Mouse (Mus musculus) lung, adult 2 months (tissue): ENCODE measurements around the gene Apaf1. TPM values are rescaled to one million over a fixed set of nuclear protein-coding genes. Genes with fewer than 3 reads are reported as not detected.
A peak's percentile ranks its signal among the peaks of the same experiment; 100 is the strongest.

Source experiments
- DNase-seq: peaks from one replicate; pipeline ENCODE4 v3.0.0; 2022
- H3K4me1 ChIP-seq: fragments of 200-500 bp; 2 replicates; pipeline ENCODE4 v1.6.1; 2011; ENCODE audit warnings: low read length; ENCODE audit not compliant: control insufficient read depth, insufficient read depth
- H3K4me3 ChIP-seq: fragments of 200-500 bp; replicated peaks from 2 replicates; pipeline ENCODE3; 2011; ENCODE audit warnings: low read depth, mild to moderate bottlenecking, control low read depth, low read length; ENCODE audit errors: extremely low read depth
- CTCF ChIP-seq: fragments of 200-500 bp; IDR thresholded peaks from 2 replicates; pipeline ENCODE4 v1.5.1; 2011; ENCODE audit warnings: mild to moderate bottlenecking, low read length, control low read depth; ENCODE audit not compliant: insufficient read depth
- POLR2A ChIP-seq: fragments of 200-500 bp; IDR thresholded peaks from 2 replicates; pipeline ENCODE4 v1.6.1; 2011; ENCODE audit warnings: low read depth, mild to moderate bottlenecking, control low read depth, low read length, borderline replicate concordance; ENCODE audit errors: extremely low read depth
- WGBS: fragments of 180-500 bp; shearing (Covaris S2); methylation state at CpG from one replicate; pipeline ENCODE4 v1.1.7; 2018; 5-methylcytosine and 5-hydroxymethylcytosine counted together
- polyA plus RNA-seq: library from polyadenylated mRNA; depleted of rRNA; stranded (reverse); fragments of >200 nt; gene quantifications from 2 replicates; pipeline ENCODE4 v1.2.3, GENCODE M21; 2012

Gene Apaf1
- polyA plus RNA-seq, 1 experiment = 10.0 TPM

GRCm38 (mm10) chr10:91081959-91082507 is 537 bp downstream of the Apaf1 start:
- DNase-seq = no peak
- under 1% methylated on average over 27 of the region's 27 CpGs for WGBS
- H3K4me1 ChIP-seq = peaks cover 2% of the 10 kb centered on the region; the same call in 1 of the 2 replicates
- peak overlapping the region; percentile 98 for H3K4me3 ChIP-seq
- no peak for TF ChIP-seq CTCF
- no peak for TF ChIP-seq POLR2A

- no peak for DNase-seq
- Histone ChIP-seq H3K4me3 (peak overlapping the region; percentile 31), H3K4me1 (peaks cover 2% of the 10 kb centered on the region; the same call in 1 of the 2 replicates)
- 44% methylated on average over 5 of the region's 5 CpGs for WGBS
- TF ChIP-seq CTCF = no peak
- TF ChIP-seq POLR2A = no peak
Observed at GRCm38 (mm10) chr10:91080540-91080939, 2.0 kb downstream of the Apaf1 start.

GRCm38 (mm10) chr10:91076667-91077066 is 5.9 kb downstream of the Apaf1 start:
- H3K4me3 ChIP-seq = no peak overlapping the region
- H3K4me1 ChIP-seq = peaks cover 2% of the 10 kb centered on the region; the same call in 1 of the 2 replicates
- TF ChIP-seq CTCF (no peak), POLR2A (no peak)
- no peak for DNase-seq
- 82% methylated on average over 2 of the region's 2 CpGs for WGBS

- DNase-seq = no peak
- 41% methylated on average over 3 of the region's 3 CpGs for WGBS
- TF ChIP-seq POLR2A = no peak
- TF ChIP-seq CTCF = no peak
- Histone ChIP-seq H3K4me1 (no peaks in the 10 kb centered on the region), H3K4me3 (no peak overlapping the region)
Observed at GRCm38 (mm10) chr10:91073345-91073744, 9.2 kb downstream of the Apaf1 start.

- Histone ChIP-seq H3K4me3 (no peak overlapping the region), H3K4me1 (no peaks in the 10 kb centered on the region)
- DNase-seq = no peak
- no peak for TF ChIP-seq CTCF
- WGBS = 30% methylated on average over 1 of the region's 1 CpGs
Observed at GRCm38 (mm10) chr10:91071768-91072167, 10.8 kb downstream of the Apaf1 start.

- peaks cover 2% of the 10 kb centered on the region; the same call in 1 of the 2 replicates for H3K4me1 ChIP-seq
- no peak for DNase-seq
- H3K4me3 ChIP-seq = no peak overlapping the region
- no peak for TF ChIP-seq POLR2A
- 58% methylated on average over 6 of the region's 6 CpGs for WGBS
Observed at GRCm38 (mm10) chr10:91062355-91062754, 20.2 kb downstream of the Apaf1 start.

- H3K4me3 ChIP-seq = no peak overlapping the region
- peaks cover 2% of the 10 kb centered on the region; the same call in 1 of the 2 replicates for H3K4me1 ChIP-seq
- 36% methylated on average over 5 of the region's 5 CpGs for WGBS
- no peak for DNase-seq
- 0 out of 2 replicates have a peak, but pooled peaks have one; percentile 8 for TF ChIP-seq CTCF
- no peak for TF ChIP-seq POLR2A
Observed at GRCm38 (mm10) chr10:91060742-91061141, 21.8 kb downstream of the Apaf1 start.

GRCm38 (mm10) chr10:91052734-91053133 is 29.8 kb downstream of the Apaf1 start:
- DNase-seq = no peak
- Histone ChIP-seq H3K4me3 (no peak overlapping the region), H3K4me1 (no peaks in the 10 kb centered on the region)
- no peak for TF ChIP-seq POLR2A
- TF ChIP-seq CTCF = no peak

- Histone ChIP-seq H3K4me3 (no peak overlapping the region), H3K4me1 (no peaks in the 10 kb centered on the region)
- TF ChIP-seq POLR2A = no peak
- no peak for TF ChIP-seq CTCF
- 96% methylated on average over 3 of the region's 3 CpGs for WGBS
- no peak for DNase-seq
Observed at GRCm38 (mm10) chr10:91051156-91051555, 31.4 kb downstream of the Apaf1 start.

GRCm38 (mm10) chr10:91049696-91050095 is 32.9 kb downstream of the Apaf1 start:
- no peak for TF ChIP-seq POLR2A
- no peak for TF ChIP-seq CTCF
- Histone ChIP-seq H3K4me3 (no peak overlapping the region), H3K4me1 (no peaks in the 10 kb centered on the region)
- 83% methylated on average over 4 of the region's 4 CpGs for WGBS
- no peak for DNase-seq
